Mouse (Mus musculus): ENCODE data around the gene Akap13. TPM values are rescaled to one million over a fixed set of nuclear protein-coding genes. Genes with fewer than 3 reads are reported as not detected.

The Akap13 gene
- total and polyA plus RNA-seq, 3 experiments = 11.4 to 32.5 (median 27.7) TPM

GRCm38 (mm10) chr7:75495941-75496441 is 40.7 kb downstream of the Akap13 start:
- Histone ChIP-seq H3K4me2 (ENCODE audit: insufficient read depth, low read depth, poor library complexity, severe bottlenecking) (no peak overlapping the region), H3K9me3 (replicated peaks; ENCODE audit: low read length) (no peaks in the 10 kb centered on the region), H3K9ac (ENCODE audit: insufficient read depth, low read depth) (no peak overlapping the region), H3K4me1 (ENCODE audit: control insufficient read depth in 1 of 2, insufficient read depth in 2 of 2) (peaks cover 14 to 48% of the 10 kb centered on the region in 2 experiments; a peak in 3 of 4 replicates), H3K27me3 (replicated peaks) (no peaks in the 10 kb centered on the region), H3K36me3 (replicated peaks in 1 of 2; ENCODE audit: control insufficient read depth in 1 of 2, insufficient read depth in 1 of 2, low read length in 1 of 2) (peaks cover 0 to 2% of the 10 kb centered on the region in 2 experiments), H3K79me2 (replicated peaks; ENCODE audit: control insufficient read depth, extremely low read depth, insufficient read depth, poor library complexity, severe bottlenecking) (peaks cover 7% of the 10 kb centered on the region), H3K27ac (ENCODE audit: insufficient read depth, low read depth) (no peak overlapping the region), H3K4me3 (replicated peaks in 1 of 3; ENCODE audit: low read depth in 2 of 3, low read length in 2 of 3, poor library complexity in 1 of 3) (no peak overlapping the region)
- dilution Hi-C loops (cut with MboI; ENCODE audit: extremely low pct_ligation_motif_present, extremely low pct_unique_long_range_greater_than_20kb, low sequenced_read_pairs) = no loop called here
- TF ChIP-seq GABPA (IDR thresholded peaks at IDR 0.05; ENCODE audit: insufficient replicate concordance, low read depth, low read length) (no peak), IRF4 (IDR thresholded peaks at IDR 0.05; ENCODE audit: low read depth, low read length) (no peak), BHLHE40 (IDR thresholded peaks at IDR 0.05; ENCODE audit: low read depth, low read length) (no peak), USF2 (conservative IDR thresholded peaks at IDR 0.05; ENCODE audit: low read depth, low read length) (no peak), TCF12 (IDR thresholded peaks at IDR 0.05; ENCODE audit: low read depth, low read length) (no peak), ZNF384 (IDR thresholded peaks at IDR 0.05; ENCODE audit: low read depth, low read length) (no peak)
- in situ Hi-C loops (cut with MboI; ENCODE audit: low pct_ligation_motif_present, low pct_unique_long_range_greater_than_20kb, low sequenced_read_pairs) = no loop called here
- DNase-seq (ENCODE audit: extremely low read depth) = no peak

GRCm38 (mm10) chr7:75498627-75499026 is 43.3 kb downstream of the Akap13 start:
- DNase-seq (ENCODE audit: extremely low read depth) = no peak
- no peak for TF ChIP-seq POLR2AphosphoS2 (IDR thresholded peaks at IDR 0.05; ENCODE audit: low read depth, low read length)
- TF ChIP-seq USF1 (IDR thresholded peaks at IDR 0.05; ENCODE audit: low read depth, low read length) = no peak
- no peak for TF ChIP-seq HCFC1 (IDR thresholded peaks at IDR 0.05; ENCODE audit: low read depth, low read length)
- no peak for TF ChIP-seq BHLHE40 (IDR thresholded peaks at IDR 0.05; ENCODE audit: low read depth, low read length)
- no peak for TF ChIP-seq SIN3A (IDR thresholded peaks at IDR 0.05; ENCODE audit: low read length)
- no peak for TF ChIP-seq ZNF384 (IDR thresholded peaks at IDR 0.05; ENCODE audit: low read depth, low read length)
- no peak for TF ChIP-seq E2F4 (IDR thresholded peaks at IDR 0.05; ENCODE audit: insufficient replicate concordance, low read depth, low read length)
- TF ChIP-seq CTCF (conservative IDR thresholded peaks at IDR 0.05 in 1 of 2, IDR thresholded peaks at IDR 0.05 in 1 of 2; ENCODE audit: low read depth in 2 of 2, low read length in 2 of 2) = no peak
- TF ChIP-seq ZC3H11A (IDR thresholded peaks at IDR 0.05; ENCODE audit: low read depth, low read length) = no peak
- no peak for TF ChIP-seq IRF4 (IDR thresholded peaks at IDR 0.05; ENCODE audit: low read depth, low read length)
- TF ChIP-seq CHD1 (IDR thresholded peaks at IDR 0.05; ENCODE audit: low read depth, low read length) = no peak
- TF ChIP-seq PAX5 (IDR thresholded peaks at IDR 0.05; ENCODE audit: low read length) = no peak
- no peak for TF ChIP-seq KAT2A (IDR thresholded peaks at IDR 0.05; ENCODE audit: insufficient replicate concordance, low read length)
- no peak for TF ChIP-seq ETS1 (conservative IDR thresholded peaks at IDR 0.05; ENCODE audit: low read depth, low read length)
- no peak for TF ChIP-seq POLR2A (IDR thresholded peaks at IDR 0.05; ENCODE audit: low read depth, low read length)
- no peak for TF ChIP-seq MYC (IDR thresholded peaks at IDR 0.05; ENCODE audit: low read depth, low read length)
- no peak for TF ChIP-seq NRF1 (IDR thresholded peaks at IDR 0.05; ENCODE audit: low read depth, low read length)
- TF ChIP-seq CHD2 (IDR thresholded peaks at IDR 0.05; ENCODE audit: low read length) = no peak
- no peak for TF ChIP-seq RAD21 (IDR thresholded peaks at IDR 0.05; ENCODE audit: low read depth, low read length)
- H3K4me2 ChIP-seq (ENCODE audit: insufficient read depth, low read depth, poor library complexity, severe bottlenecking) = no peak overlapping the region
- H3K79me2 ChIP-seq (replicated peaks; ENCODE audit: control insufficient read depth, extremely low read depth, insufficient read depth, poor library complexity, severe bottlenecking) = peaks cover 7% of the 10 kb centered on the region
- dilution Hi-C loops (cut with MboI; ENCODE audit: extremely low pct_ligation_motif_present, extremely low pct_unique_long_range_greater_than_20kb, low sequenced_read_pairs) = no loop called here
- peaks cover 0 to 2% of the 10 kb centered on the region in 2 experiments for H3K36me3 ChIP-seq (replicated peaks in 1 of 2; ENCODE audit: control insufficient read depth in 1 of 2, insufficient read depth in 1 of 2, low read length in 1 of 2)
- H3K27ac ChIP-seq (ENCODE audit: insufficient read depth, low read depth) = no peak overlapping the region
- in situ Hi-C loops (cut with MboI; ENCODE audit: low pct_ligation_motif_present, low pct_unique_long_range_greater_than_20kb, low sequenced_read_pairs) = no loop called here
- no peaks in the 10 kb centered on the region for H3K27me3 ChIP-seq (replicated peaks)
- no peak overlapping the region for H3K9ac ChIP-seq (ENCODE audit: insufficient read depth, low read depth)
- H3K4me3 ChIP-seq (replicated peaks in 1 of 3; ENCODE audit: low read depth in 2 of 3, low read length in 2 of 3, poor library complexity in 1 of 3) = no peak overlapping the region
- H3K4me1 ChIP-seq (ENCODE audit: control insufficient read depth in 1 of 2, insufficient read depth in 2 of 2) = peaks cover 18 to 50% of the 10 kb centered on the region in 2 experiments; a peak in 3 of 4 replicates
- no peaks in the 10 kb centered on the region for H3K9me3 ChIP-seq (replicated peaks; ENCODE audit: low read length)
